Mouse (Mus musculus) liver, postnatal 0 days (tissue): ENCODE measurements around the gene Pla2g2d. TPM values are rescaled to one million over a fixed set of nuclear protein-coding genes. Genes with fewer than 3 reads are reported as not detected.

ENCODE experiments used
- ATAC-seq: fragments of 200-750 bp; cut with Nextera tagmentation; 2 replicates; pipeline ENCODE4 v1.8.0; 2017; ENCODE audit warnings: mild to moderate bottlenecking, moderate library complexity
- DNase-seq: peaks from one replicate; pipeline ENCODE4 v3.0.0-alpha.2; 2016
- H3K27ac ChIP-seq: fragments of 300-500 bp; sonication (generic); 2 replicates; pipeline ENCODE4 v1.5.1; 2014; ENCODE audit warnings: antibody characterized with exemption, moderate library complexity, mild to moderate bottlenecking, low read depth
- H3K27me3 ChIP-seq: fragments of 300-500 bp; sonication (generic); 2 replicates; pipeline ENCODE4 v1.6.1; 2014; ENCODE audit warnings: low read length, control low read depth, mixed read lengths; ENCODE audit not compliant: insufficient read depth
- H3K36me3 ChIP-seq: fragments of 300-500 bp; sonication (generic); replicated peaks from 2 replicates; pipeline ENCODE4 v1.6.1; 2014; ENCODE audit warnings: mild to moderate bottlenecking, control low read depth, low read length, moderate library complexity, mixed read lengths; ENCODE audit not compliant: insufficient read depth
- H3K4me1 ChIP-seq: fragments of 300-500 bp; sonication (generic); 2 replicates; pipeline ENCODE4 v1.6.1; 2014; ENCODE audit warnings: antibody characterized with exemption, mild to moderate bottlenecking, control low read depth; ENCODE audit not compliant: insufficient read depth
- H3K4me2 ChIP-seq: fragments of 300-500 bp; sonication (generic); 2 replicates; pipeline ENCODE4 v1.6.1; 2014; ENCODE audit warnings: low read depth, mild to moderate bottlenecking, low read length, moderate library complexity, mixed read lengths
- H3K4me3 ChIP-seq: fragments of 300-500 bp; sonication (generic); 2 replicates; pipeline ENCODE4 v1.5.1; 2014; ENCODE audit warnings: low read depth, low read length
- H3K9ac ChIP-seq: fragments of 300-500 bp; sonication (generic); replicated peaks from 2 replicates; pipeline ENCODE4 v1.6.1; 2014; ENCODE audit warnings: mild to moderate bottlenecking, moderate library complexity
- H3K9me3 ChIP-seq: fragments of 300-500 bp; sonication (generic); 2 replicates; pipeline ENCODE4 v1.6.1; 2016; ENCODE audit warnings: mild to moderate bottlenecking, control low read depth, low read length, mixed read lengths
- CTCF ChIP-seq: sonication (generic); IDR thresholded peaks from 2 replicates; pipeline ENCODE4 v1.5.1; 2016; ENCODE audit warnings: antibody characterized with exemption, low read depth
- EP300 ChIP-seq: IDR thresholded peaks from 2 replicates; pipeline ENCODE4 v1.6.1; 2016; ENCODE audit warnings: antibody characterized with exemption, low read depth, mild to moderate bottlenecking
- WGBS: fragments of 180-500 bp; shearing (Covaris S2); extraction: QIAGEN DNeasy Blood & Tissue Kit; methylation state at CpG from one replicate; pipeline ENCODE4 v1.1.7; 2014; ENCODE audit not compliant: insufficient replicate concordance; 5-methylcytosine and 5-hydroxymethylcytosine counted together
- polyA plus RNA-seq: library from polyadenylated mRNA; unstranded; fragments of >200 nt; fragmentation: Nextera tagmentation; extraction: Ambion mirVana; gene quantifications from 2 replicates; pipeline ENCODE4 v1.2.1, GENCODE M21; 2015

Gene Pla2g2d
- polyA plus RNA-seq, 1 experiment from 2014 or later, result 0.06 TPM

DNA sequence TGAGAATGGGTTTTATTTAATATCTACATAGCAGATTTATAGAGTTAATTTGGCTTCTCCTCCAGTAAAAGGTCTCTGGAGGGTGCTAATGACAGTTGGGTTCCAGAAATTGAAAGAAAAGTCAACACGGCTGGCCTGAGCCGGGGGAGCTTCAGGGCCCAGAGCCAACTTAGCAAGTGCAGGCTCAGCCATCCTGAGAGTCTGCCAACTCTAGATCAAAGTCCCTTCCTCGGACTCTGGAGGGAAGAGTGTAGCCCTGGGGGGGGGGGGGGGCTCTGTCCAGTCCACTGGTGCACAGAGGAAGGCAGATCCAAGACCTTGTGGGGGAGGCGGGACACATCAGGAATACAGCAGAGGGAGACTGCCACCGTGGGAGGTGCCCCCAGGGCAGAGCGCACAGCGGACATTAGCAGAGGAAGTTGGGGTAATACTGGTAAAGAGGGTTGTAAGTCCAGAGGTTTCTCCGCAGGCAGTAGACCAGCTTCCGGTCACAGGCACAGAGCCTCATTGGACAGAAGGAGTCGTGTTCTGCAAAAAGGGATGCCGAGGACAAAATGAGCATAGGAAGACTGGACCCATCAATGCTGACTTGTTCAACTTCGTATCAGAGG lies 24.7 kb downstream of the Pla2g2d start:
- WGBS, result 70% methylated on average over 11 of the region's 12 CpGs
- no peak overlapping the region for H3K27ac ChIP-seq
- ATAC-seq, result no peak
- no peaks in the 10 kb centered on the region for H3K9me3 ChIP-seq
- H3K4me3 ChIP-seq, result no peak overlapping the region
- no peaks in the 10 kb centered on the region for H3K4me1 ChIP-seq
- H3K4me2 ChIP-seq, result no peak overlapping the region
- no peak for TF ChIP-seq EP300
- TF ChIP-seq CTCF, result no peak
- H3K27me3 ChIP-seq, result no peaks in the 10 kb centered on the region
- no peaks in the 10 kb centered on the region for H3K36me3 ChIP-seq
- peak; percentile 25 for DNase-seq
- no peak overlapping the region for H3K9ac ChIP-seq

DNA sequence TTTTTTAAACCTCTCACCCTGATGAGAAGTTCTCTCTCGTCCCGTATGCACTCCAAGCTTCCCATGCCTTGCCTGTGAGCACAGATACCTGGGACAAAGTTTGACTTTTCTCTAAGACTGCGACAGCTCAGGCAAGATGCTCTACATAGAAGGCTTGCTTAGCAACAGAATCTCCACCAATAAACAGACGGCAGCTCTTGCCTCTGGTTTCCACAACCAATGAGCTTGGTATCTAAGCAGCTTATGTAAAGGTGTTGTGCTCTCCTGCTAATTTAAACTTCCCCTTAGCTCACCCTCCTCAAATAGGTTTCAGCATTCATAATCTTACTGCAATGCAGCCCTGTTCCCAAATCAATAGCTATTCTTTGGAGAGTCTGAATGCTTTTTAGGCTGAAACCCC lies 26.1 kb downstream of the Pla2g2d start:
- DNase-seq, result no peak
- no peak for TF ChIP-seq EP300
- no peak for TF ChIP-seq CTCF
- Histone ChIP-seq H3K27ac (no peak overlapping the region), H3K4me3 (no peak overlapping the region), H3K4me1 (no peaks in the 10 kb centered on the region), H3K27me3 (no peaks in the 10 kb centered on the region), H3K4me2 (no peak overlapping the region), H3K9ac (no peak overlapping the region), H3K36me3 (no peaks in the 10 kb centered on the region), H3K9me3 (no peaks in the 10 kb centered on the region)
- no peak for ATAC-seq
- WGBS, result 69% methylated on average over 4 of the region's 4 CpGs

DNA sequence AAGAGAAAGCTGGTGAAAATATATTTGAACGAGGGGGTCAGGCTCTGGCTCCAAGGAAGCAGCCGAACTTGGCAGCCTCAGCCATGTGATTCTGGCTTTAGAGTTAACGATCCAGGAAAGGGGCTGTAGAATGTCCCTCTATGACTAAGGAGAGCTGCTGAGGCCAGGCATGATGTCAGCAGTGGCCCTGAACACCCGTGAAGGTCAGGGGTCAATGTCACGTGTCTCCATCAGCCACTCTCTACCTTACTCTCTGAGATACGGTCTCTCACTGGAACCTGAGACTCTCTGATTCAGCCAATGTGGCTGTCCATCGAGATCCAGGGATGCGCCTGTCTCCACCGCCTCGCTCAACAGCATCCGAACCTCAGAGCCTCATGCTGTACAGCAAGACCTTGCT lies 27.4 kb downstream of the Pla2g2d start:
- no peak for ATAC-seq
- no peak overlapping the region for H3K27ac ChIP-seq
- H3K9ac ChIP-seq, result no peak overlapping the region
- H3K4me2 ChIP-seq, result no peak overlapping the region
- H3K9me3 ChIP-seq, result no peaks in the 10 kb centered on the region
- DNase-seq, result no peak
- H3K27me3 ChIP-seq, result no peaks in the 10 kb centered on the region
- H3K36me3 ChIP-seq, result no peaks in the 10 kb centered on the region
- H3K4me1 ChIP-seq, result no peaks in the 10 kb centered on the region
- H3K4me3 ChIP-seq, result no peak overlapping the region
- TF ChIP-seq EP300, result no peak
- no peak for TF ChIP-seq CTCF
- WGBS, result 75% methylated on average over 11 of the region's 11 CpGs

- H3K27me3 ChIP-seq, result no peaks in the 10 kb centered on the region
- no peak for DNase-seq
- no peak overlapping the region for H3K4me3 ChIP-seq
- H3K4me2 ChIP-seq, result no peak overlapping the region
- no peaks in the 10 kb centered on the region for H3K9me3 ChIP-seq
- H3K36me3 ChIP-seq, result no peaks in the 10 kb centered on the region
- no peak for ATAC-seq
- H3K4me1 ChIP-seq, result no peaks in the 10 kb centered on the region
- H3K27ac ChIP-seq, result no peak overlapping the region
- no peak for TF ChIP-seq CTCF
- no peak for TF ChIP-seq EP300
- no peak overlapping the region for H3K9ac ChIP-seq
- WGBS, result 49% methylated on average over 8 of the region's 8 CpGs
These were observed 29.7 kb downstream of the Pla2g2d start for GRCm38 (mm10) chr4:138805248-138805647.

GRCm38 (mm10) chr4:138806160-138806559 lies 30.6 kb downstream of the Pla2g2d start:
- H3K36me3 ChIP-seq, result no peaks in the 10 kb centered on the region
- H3K9ac ChIP-seq, result no peak overlapping the region
- H3K4me1 ChIP-seq, result no peaks in the 10 kb centered on the region
- H3K27ac ChIP-seq, result no peak overlapping the region
- H3K9me3 ChIP-seq, result no peaks in the 10 kb centered on the region
- no peak overlapping the region for H3K4me2 ChIP-seq
- ATAC-seq (no peak), DNase-seq (no peak)
- 77% methylated on average over 8 of the region's 8 CpGs for WGBS
- no peaks in the 10 kb centered on the region for H3K27me3 ChIP-seq
- H3K4me3 ChIP-seq, result no peak overlapping the region
- TF ChIP-seq EP300 (no peak), CTCF (no peak)

- Histone ChIP-seq H3K9me3 (no peaks in the 10 kb centered on the region), H3K36me3 (no peaks in the 10 kb centered on the region), H3K27me3 (no peaks in the 10 kb centered on the region), H3K9ac (no peak overlapping the region), H3K4me2 (no peak overlapping the region), H3K4me1 (no peaks in the 10 kb centered on the region), H3K4me3 (no peak overlapping the region), H3K27ac (no peak overlapping the region)
- DNase-seq (no peak), ATAC-seq (no peak)
- WGBS, result 41% methylated on average over 7 of the region's 7 CpGs
- TF ChIP-seq CTCF, result no peak
- TF ChIP-seq EP300, result no peak
These were observed 31.5 kb downstream of the Pla2g2d start for GRCm38 (mm10) chr4:138806920-138807541.
